Mouse (Mus musculus) CD4-positive helper T cell, adult 2 months (primary cell): ENCODE measurements at regions not wholly inside any gene's neighbourhood (a gene's known extent, or its start where the extent isn't known, plus 50 kb on each side); places are given as distances from the start of the nearest gene placed in this dataset.

Source experiments
- DNase-seq: peaks from one replicate; pipeline ENCODE4 v3.0.0-alpha.2; 2012; ENCODE audit warnings: low read depth, missing footprints, low spot score

GRCm38 (mm10) chr9:85379135-85379534, 52.0 kb upstream of the Tent5a start:
- DNase-seq: no peak
